Mouse (Mus musculus): ENCODE results near the gene Tmem186.

DNA sequence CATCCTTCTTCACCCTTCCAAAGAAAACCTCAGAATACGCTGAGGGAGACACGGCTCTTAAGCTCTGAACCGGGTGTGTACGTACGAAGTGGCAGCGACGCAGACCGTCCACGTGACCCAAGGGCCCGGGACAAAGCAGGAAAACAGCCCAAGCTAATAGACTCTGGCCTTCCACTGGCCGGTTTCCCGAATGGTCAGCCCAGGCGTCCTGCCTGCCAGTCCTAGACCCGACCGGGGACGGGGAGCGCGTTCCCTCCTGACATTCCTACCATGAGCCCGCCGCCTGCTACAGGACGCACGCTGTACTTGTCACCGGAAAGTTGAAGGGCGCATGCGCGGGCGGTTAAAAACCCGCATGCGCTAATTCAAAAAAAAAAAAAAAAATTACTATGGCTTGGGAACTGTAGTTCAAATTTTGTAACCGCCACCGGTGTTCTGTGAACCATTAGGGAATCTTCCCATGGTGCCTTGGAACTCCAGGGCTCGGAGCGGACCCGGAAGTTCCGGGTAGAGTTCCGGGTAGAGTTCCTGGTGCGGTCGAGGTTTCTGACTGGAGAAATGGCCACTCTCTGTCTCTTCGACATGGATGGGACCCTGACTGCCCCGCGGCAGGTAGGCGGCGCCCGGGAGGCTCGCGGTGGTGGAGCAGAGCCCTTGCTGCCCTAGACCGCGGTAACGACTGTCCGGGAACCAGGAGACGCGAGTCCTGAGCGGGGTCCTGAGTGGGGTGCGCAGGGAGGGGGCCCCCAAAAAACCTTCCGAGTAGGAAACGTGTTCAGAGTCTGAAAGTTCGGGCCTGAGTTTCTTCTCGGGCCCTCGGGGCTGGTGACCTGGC, at the start of gene Tmem186, which contains the start of gene Pmm2:
- TF ChIP-seq POLR2A (IDR thresholded peaks at IDR 0.05; ENCODE audit: insufficient read length, low read depth) (peak; percentile 74), USF1 (IDR thresholded peaks at IDR 0.05; ENCODE audit: low read depth) (peak; percentile 91), SRF (IDR thresholded peaks at IDR 0.05; ENCODE audit: control insufficient read depth, insufficient read length, low read depth) (no peak), TCF12 (IDR thresholded peaks at IDR 0.05; ENCODE audit: insufficient read depth, poor library complexity, severe bottlenecking) (no peak), POLR2AphosphoS2 (IDR thresholded peaks at IDR 0.05; ENCODE audit: insufficient read length, low read depth) (no peak), CEBPB (IDR thresholded peaks at IDR 0.05; ENCODE audit: insufficient read depth, poor library complexity, severe bottlenecking) (no peak), REST (IDR thresholded peaks at IDR 0.05; ENCODE audit: insufficient read depth, insufficient read length) (no peak), E2F4 (IDR thresholded peaks at IDR 0.05; ENCODE audit: insufficient read depth) (peak; percentile 20), MYOD1 (IDR thresholded peaks at IDR 0.05; ENCODE audit: control insufficient read depth in 1 of 3, insufficient read length in 2 of 3, low read depth in 2 of 3) (no peak), MAX (IDR thresholded peaks at IDR 0.05; ENCODE audit: low read depth) (no peak), TCF3 (IDR thresholded peaks at IDR 0.05; ENCODE audit: insufficient read length, low read depth) (no peak)
